Mouse (Mus musculus): ENCODE data around the gene Map3k13. TPM values are rescaled to one million over a fixed set of nuclear protein-coding genes. Genes with fewer than 3 reads are reported as not detected.
"Not testable (repeated sequence)": the region's sequence is repeated elsewhere in the genome, so short reads cannot be mapped to it uniquely, and the experiment has no call there.

Gene Map3k13
- total RNA-seq, 2 experiments from 2014 or later, result 0.53 TPM; not detected in 1

DNA sequence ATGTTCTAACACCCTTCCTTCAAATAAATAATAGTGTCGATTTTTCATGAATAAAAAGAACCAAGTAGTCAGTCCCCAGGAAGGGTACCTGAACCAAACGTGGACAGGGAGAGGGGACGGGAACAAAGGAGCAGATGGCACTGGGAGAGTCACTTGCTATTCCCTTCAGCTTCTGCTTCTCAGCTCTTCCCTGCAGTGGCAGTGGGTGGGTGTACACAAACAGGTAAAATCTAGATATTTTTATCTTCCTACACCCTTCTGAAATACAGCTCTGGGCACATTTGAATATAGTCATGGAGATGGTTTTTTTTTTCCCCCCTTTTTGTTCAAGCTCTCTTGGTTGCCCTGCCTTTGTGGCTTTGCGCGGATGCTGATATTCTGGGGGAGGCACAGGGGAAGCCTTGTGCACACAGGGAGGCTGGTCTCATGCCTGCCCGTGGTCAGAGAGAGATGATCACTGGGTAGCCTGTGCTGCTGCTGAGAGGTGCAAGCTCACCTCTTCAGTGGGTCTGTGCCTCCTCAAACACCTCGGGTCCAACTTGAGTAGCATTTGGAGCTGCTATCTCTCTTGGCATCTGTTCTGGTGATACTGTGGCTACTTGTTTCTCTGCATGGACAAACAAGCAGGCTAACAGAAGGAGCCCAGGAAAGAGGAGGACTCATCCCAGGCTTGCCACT, 87.6 kb downstream of the Map3k13 start:
- no peak for ATAC-seq (replicated peaks; ENCODE audit: low FRiP score, poor library complexity, severe bottlenecking)

DNA sequence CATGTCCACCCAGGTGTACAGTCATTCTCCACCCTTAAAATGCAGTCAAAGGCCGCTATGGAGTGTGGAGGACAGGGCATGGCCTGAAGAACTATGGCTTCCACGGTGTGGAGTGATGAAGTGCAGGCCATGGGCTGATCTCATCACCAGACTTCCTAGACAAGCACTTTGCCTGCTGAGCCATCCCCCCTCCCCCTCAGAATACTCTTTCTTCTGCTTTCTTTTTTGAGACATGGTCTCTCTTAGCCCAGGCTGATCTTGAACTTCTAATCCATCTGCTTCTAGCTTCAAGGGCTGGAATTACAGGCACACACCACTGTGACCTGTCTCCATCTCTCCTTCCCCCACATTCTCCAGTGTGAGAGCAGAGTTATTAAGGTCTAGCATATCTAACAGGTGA, 93.5 kb downstream of the Map3k13 start:
- no peak for ATAC-seq (replicated peaks; ENCODE audit: low FRiP score, poor library complexity, severe bottlenecking)

DNA sequence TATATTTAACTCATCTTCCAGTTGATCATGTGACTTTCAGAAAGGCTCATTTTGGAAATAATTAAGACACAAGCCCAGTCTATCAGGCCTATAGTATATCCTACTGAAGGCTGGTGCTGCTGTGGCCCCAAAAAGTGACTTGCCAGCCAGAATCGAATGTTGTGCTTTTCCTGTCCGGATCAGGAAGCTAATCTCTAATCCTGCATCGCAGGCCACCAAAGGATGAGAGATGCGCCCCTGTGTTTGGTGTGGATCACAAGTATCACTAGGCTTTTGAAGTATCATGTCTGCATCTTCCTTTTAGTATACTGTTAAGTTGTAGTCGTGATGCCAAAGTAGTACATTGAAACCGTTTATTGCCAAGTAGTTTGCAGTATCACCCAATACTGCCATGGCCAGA, 99.7 kb downstream of the Map3k13 start:
- no peak for ATAC-seq (replicated peaks; ENCODE audit: low FRiP score, poor library complexity, severe bottlenecking)

DNA sequence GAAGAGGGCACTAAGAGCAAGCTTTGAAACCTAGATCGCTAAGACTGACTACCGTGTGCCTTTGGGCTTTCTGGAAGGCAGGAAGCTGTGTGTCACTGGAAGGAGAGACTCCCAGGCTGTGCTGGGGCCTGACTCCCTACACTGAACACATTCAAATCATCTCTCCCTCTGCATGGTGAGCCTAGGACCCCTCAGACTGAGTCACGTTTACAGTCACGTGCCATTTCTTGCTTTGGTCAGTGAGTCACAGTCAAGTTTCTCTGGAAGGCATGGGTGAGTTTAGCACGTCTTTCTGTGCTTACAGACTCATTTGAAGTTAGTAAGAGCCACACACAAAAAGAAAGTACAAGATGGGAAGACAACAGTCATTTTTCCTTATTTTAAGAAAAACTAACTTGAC, 107.1 kb downstream of the Map3k13 start:
- no peak for ATAC-seq (replicated peaks; ENCODE audit: low FRiP score, poor library complexity, severe bottlenecking)

DNA sequence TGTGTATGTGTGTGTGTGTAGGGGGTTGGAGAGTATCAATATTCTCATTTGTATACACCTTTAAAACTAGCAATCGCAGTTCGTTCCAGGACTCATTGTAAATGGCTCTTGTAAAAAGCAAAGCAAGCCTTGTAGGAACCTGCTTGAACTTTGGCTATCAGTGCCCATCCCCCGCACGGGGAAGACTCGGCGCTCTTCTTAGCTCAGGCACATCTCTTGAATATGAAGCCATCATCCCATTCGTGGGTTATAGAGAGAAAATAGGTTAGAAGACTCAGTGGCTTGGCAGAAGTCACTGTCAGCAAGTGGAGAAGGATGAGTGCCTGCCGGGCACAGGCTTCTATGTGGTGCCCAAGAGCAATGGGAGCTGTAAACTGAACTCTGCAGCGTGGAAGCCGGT, 110.5 kb downstream of the Map3k13 start:
- ATAC-seq (replicated peaks; ENCODE audit: low FRiP score, poor library complexity, severe bottlenecking), result no peak

DNA sequence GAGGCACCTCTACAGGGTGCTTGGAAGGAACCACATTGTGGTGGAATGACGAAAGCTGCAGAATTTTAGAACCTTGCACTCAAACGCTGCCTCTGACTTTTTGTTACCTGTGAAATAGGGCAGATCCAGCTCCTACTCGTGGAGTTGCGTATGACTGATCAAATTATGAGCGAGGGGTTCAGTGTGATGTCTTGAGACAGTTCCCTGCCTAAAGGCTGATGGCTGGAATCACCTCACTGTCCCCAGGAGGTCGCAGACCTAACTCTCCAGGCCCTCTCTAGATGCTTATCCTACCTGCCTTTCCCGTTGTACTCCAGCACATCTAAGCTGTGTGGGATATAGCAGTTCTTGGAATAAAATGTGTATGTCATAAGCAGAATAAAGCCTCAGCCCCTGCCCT, 111.8 kb downstream of the Map3k13 start:
- no peak for ATAC-seq (replicated peaks; ENCODE audit: low FRiP score, poor library complexity, severe bottlenecking)

DNA sequence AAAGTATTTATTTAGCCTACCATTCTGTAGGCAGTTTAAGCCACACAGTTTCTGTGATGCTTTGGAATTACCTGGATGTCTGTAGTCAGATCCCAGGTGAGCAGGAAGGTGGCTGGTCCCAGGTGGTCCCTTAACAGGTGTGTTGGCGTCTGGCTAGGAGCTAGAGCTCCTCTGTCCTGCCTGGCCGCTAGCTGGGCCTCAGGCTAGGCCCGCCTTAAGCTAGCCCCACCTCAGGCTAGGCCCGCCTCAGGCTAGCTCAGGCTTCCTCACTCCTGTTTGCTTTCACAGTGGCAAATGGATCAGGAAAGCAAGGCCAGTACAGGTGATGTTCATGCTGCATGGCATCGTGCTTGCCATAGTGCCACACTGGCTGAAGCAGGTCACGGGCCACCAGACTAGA, 112.8 kb downstream of the Map3k13 start:
- ATAC-seq (replicated peaks; ENCODE audit: low FRiP score, poor library complexity, severe bottlenecking), result no peak

DNA sequence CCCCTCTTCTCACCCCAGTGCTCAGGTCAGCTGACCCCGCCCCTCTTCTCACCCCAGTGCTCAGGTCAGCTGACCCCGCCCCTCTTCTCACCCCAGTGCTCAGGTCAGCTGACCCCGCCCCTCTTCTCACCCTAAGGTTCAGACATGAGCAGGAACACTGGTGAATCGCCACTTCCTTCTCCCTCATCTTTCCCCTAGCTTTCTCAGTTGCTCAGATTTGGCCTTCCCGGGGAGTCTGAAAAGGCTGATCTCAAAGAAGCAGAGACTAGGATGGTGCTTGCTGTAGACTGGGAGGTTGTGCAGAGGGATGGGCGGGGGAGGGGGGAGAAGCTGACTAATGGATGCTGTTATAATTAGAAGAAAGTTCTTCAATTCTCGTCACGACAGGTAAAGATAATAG, 114.8 kb downstream of the Map3k13 start:
- ATAC-seq (replicated peaks; ENCODE audit: low FRiP score, poor library complexity, severe bottlenecking), result not testable (repeated sequence)

DNA sequence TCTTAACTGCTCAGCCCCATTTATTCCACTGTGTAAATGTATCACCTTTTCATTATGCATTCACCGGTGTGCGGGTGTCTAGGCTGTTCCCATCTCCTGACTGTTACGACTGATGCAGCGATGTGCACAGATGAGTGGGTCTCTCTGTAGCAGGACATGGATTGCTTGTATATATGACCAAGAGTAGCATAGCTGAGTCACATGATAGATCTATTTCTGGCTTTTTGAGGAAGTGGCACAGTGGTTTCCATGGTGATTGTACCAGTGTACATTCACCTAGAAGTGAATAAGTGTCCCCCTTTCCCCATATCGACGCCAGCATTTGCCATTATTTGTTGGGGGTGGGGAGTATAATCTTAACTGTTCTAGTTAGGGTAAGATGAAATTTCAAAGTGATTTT, 119.2 kb downstream of the Map3k13 start:
- no peak for ATAC-seq (replicated peaks; ENCODE audit: low FRiP score, poor library complexity, severe bottlenecking)

DNA sequence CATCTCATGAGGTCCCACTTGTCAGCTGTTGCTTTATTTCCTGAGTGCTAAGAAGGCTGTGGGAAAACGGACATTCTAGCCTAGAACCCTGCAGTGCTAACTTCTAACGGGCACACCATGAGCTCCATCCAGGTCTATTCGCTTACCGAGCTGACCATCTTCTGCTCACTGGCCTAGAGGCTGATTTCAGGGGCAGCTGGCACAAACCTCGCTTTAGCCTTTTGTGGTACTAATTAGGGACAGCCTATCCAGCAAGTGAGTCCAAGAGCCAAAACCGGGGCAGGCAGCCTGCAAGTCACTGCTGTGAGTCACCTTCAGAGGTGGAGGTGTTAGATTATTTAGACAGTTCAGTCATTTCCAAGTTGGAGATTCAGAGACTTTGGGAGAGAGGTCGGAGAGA, 122.5 kb downstream of the Map3k13 start:
- no peak for ATAC-seq (replicated peaks; ENCODE audit: low FRiP score, poor library complexity, severe bottlenecking)

DNA sequence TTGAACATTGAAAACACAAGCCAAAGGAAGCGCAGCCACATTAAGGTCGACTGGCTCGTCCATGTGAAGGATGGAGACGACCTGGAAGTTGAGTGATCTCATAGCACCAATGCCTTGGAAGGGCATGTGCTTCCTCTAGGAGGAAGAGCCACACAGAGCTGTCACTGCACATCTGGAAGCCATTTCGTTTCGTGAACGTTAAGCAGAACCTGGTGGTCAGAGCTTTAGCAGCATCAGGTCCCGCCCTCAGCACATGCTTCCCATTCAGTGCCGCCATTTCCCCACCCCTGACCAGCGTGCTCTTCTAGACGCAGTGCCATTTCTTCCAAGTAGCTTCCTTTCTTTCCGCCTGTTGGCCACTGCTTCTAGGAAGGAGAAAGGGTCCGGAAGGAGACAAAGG, 134.3 kb downstream of the Map3k13 start:
- ATAC-seq (replicated peaks; ENCODE audit: low FRiP score, poor library complexity, severe bottlenecking), result no peak

DNA sequence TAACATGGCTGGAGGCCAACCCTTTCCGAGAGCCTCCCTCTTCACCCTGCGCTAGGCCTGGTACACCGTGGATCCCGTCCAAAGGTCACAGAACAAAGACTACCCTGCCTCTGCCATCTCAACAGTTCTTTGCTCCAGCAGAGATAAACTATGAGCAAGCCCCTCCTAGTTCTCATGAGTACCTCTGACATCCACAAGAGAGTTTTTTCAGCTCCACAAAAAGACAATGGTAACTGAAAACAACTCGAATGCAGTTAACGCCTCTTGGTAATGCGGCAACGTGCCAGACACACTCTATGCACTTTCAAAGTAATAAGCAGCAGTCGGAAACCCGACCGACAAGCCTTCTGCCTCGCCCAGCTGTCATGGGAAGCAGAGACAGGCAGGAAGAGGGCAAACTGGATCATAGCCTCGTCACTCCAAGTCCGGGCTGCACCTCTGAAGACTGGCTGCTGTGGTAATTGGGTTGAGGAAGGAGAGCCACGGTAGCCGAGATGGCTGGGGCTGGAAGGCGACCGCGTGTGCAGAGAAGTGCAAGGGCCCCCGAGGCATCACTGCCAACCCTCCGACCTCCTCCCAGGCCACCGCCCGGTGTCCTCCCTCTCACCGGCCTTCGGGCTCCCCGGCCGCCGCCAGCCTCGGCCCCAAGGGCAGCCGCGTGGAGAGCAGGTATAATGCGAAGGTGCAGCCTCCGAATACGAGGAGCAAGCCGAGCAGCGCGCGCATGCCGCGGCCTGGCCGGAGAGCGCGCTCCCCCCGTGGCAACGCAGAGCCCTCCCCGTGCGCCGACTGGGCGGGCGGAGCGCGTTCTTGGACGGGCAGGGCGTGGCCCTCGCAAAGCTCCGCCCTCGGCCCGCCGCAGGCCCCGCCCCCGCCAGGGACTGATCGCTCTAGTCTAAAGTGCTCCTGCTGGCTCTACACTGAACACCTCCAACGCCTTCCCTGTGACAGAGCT, 152.9 kb downstream of the Map3k13 start, which contains the start of gene Tmem41a:
Gene Tmem41a, minus strand, starts transcription at position 792 of the 955 bp plus-strand sequence.
- peak; percentile 95 for ATAC-seq (replicated peaks; ENCODE audit: low FRiP score, poor library complexity, severe bottlenecking)

DNA sequence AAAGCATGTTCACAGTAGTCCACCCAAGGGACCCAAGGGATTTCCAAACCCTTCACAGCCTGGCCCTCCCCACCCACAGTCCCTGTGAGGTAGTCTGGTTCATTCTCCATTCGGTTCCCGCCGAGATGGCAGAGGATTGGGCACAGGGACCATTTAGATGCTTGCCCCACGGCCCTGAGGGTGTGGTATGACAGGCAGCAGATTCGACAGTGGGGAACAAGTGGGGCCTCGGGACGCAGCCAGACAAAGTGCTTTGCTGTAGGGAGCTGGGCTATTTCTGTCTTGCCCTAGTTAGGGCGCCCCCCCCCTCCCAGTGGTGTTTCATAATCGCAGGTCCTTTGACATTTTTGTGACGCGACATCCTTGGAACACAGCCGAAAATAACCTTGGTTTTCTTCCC, 161.4 kb downstream of the Map3k13 start:
- ATAC-seq (replicated peaks; ENCODE audit: low FRiP score, poor library complexity, severe bottlenecking), result no peak

DNA sequence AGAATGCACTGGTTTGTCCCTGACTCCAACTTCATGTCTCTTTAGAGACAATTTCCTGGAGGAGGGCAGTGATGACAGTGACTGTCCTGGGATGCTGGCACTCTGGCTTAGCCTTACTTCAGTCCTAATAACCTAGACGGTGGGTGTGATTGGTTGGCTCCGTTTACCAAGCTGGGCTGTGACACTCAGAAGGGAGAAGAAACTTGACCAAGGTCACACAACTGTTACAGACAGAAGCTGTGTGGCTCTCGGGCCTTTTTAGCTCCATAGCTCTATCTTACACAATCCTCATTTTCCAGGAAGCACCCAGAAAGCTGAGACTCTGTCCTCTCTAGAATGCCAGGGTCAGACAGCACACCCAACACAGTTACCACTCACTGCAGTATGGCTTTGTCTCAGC, 171.4 kb downstream of the Map3k13 start:
- ATAC-seq (replicated peaks; ENCODE audit: low FRiP score, poor library complexity, severe bottlenecking), result no peak

DNA sequence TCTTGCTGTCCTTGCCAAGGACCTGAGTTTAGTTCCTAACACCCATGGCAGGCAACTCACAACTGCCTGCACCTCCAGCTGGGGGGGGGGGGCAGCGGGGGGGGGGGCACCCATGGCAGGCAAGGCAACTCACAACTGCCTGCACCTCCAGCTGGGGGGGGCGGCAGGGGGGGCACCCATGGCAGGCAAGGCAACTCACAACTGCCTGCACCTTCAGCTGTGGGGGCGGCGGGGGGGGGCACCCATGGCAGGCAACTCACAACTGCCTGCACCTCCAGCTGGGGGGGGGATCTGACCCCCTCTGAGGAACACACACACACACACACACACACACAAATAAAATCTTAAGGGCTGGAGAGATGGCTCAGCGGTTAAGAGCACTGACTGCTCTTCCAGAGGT, 175.7 kb downstream of the Map3k13 start:
- no peak for ATAC-seq (replicated peaks; ENCODE audit: low FRiP score, poor library complexity, severe bottlenecking)

DNA sequence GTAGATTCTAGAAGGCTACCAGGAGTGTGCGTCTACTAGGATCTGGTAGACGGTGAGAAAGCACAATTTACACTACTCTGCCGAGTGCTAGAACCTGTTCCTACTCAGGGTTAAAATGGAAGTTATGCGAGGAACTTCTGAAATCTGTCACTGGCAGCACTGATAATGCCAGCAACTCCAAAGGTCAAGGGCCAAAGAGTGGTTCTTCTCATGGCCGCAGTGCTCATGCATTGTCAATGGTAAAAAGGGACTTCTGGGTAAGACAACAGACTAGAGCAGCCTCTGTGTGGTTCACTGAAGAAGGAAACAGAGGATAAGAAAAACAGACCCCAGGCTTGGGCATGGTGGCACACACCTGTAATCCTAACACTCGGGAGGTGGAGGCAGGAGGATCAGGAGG, 176.4 kb downstream of the Map3k13 start:
- ATAC-seq (replicated peaks; ENCODE audit: low FRiP score, poor library complexity, severe bottlenecking), result no peak

DNA sequence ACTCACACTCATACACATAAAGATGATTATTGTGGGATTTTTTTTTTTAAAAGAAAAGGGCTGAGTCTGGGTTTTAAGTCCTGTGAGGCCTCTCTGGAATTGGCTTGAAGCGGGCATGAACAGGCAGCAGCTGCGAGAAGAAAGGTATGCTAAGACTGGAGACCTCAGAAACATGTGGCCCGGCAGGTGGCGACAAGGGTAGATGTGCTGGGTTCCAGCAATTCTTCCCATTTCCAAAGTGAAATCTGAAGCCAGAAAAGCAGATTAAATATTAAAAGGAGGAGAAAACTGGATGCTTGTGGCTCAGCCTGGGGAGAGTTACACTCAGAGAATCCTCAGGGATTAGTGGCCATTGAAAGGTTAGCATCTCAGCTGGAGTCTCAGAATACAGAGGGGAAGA, 177.3 kb downstream of the Map3k13 start:
- ATAC-seq (replicated peaks; ENCODE audit: low FRiP score, poor library complexity, severe bottlenecking), result no peak

DNA sequence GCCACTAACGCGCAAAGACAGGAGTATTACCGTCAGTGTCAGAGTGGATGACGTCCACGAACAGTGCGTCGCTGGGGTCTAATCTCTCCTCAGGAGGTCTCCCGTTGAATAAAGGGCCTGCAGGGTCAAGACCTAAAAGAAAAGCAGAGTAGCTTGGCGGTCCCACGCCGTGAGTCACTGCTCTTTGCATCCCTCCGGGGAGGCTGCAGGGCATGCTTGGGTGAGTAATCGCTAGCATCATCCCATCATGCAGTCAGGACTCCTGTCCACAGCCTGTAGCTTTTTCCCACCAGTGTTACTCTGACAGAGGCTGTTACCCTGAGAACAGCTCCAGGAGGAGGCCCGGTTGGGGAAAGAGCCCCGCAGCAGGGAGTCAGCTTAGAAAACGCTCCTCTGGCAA, 182.1 kb downstream of the Map3k13 start:
- ATAC-seq (replicated peaks; ENCODE audit: low FRiP score, poor library complexity, severe bottlenecking), result no peak

DNA sequence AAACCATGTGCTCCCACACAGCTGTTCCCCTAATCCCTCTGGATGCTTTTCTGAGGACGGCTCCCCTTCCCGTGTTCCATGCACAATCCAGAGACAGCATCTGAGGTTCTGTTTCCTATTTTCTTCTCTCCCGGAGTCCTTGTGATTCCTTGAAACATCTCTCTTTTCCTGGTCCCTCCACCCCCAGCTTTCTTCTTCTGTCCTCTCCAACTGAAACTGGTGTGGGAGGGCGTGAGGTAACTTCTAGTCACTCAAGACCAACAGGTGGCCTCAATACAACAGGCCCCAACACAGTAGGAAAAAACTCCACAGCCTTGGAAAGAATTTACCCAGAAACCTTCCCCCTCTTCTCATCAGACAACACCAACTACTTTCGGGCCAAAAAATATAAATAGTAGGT, 183.2 kb downstream of the Map3k13 start:
- ATAC-seq (replicated peaks; ENCODE audit: low FRiP score, poor library complexity, severe bottlenecking), result no peak

Data from erythroid progenitor cell, adult 5-6 weeks (primary cell).